Mouse (Mus musculus): ENCODE data around the gene Gm2016.
"Not testable (repeated sequence)": the region's sequence is repeated elsewhere in the genome, so short reads cannot be mapped to it uniquely, and the experiment has no call there.

Gene Gm2016

DNA sequence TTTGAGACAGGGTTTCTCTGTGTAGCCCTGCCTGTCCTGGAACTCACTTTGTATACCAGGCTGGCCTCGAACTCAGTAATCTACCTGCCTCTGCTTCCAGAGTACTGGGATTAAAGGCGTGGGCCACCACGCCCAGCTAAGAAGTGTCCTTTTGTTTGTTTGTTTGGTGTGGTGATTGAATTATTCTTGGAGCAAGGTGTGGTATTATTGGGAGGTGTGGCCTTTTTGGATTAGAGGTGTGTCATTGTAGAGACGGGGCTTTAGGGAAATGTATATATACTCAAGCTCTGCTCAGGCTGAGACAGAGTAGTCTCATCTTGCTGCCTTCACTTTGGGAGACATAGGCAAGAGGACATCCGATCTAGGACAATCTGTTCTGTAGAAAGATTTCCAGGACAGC lies at the start of gene Gm2016:
TSS of gene Gm2016 (plus strand) at position 301 of the 400 bp plus-strand sequence.
- not testable (repeated sequence) for DNase-seq (ENCODE audit: extremely low read depth, low read depth, low spot score)

DNA sequence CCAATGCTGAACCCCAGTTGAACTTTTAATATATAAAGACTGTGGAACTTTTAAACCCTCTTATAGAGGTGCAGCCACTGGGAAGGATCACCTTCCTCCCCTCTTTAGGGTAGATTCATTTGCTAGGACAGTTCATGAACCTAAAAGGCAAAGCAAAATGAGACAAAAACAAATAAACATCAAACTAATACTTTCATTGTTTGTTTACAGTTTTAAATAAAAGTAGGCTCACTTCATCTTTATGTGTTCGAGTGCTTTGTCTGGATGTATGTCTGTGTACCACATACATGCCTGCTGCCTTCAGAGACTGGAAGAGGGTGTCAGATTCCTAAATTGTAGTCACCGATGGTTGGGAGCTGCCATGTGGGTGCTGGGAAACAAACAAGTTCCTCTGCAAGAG lies 31.6 kb upstream of the Gm2016 start, which contains the start of gene Gm2001:
TSS of gene Gm2001 (minus strand) at position 101 of the 400 bp plus-strand sequence.
- DNase-seq (ENCODE audit: extremely low read depth, low read depth, low spot score), result not testable (repeated sequence)

GRCm38 (mm10) chr12:87850657-87851056 lies 23.2 kb upstream of the Gm2016 start:
- not testable (repeated sequence) for DNase-seq (ENCODE audit: extremely low read depth, low read depth, low spot score)

DNA sequence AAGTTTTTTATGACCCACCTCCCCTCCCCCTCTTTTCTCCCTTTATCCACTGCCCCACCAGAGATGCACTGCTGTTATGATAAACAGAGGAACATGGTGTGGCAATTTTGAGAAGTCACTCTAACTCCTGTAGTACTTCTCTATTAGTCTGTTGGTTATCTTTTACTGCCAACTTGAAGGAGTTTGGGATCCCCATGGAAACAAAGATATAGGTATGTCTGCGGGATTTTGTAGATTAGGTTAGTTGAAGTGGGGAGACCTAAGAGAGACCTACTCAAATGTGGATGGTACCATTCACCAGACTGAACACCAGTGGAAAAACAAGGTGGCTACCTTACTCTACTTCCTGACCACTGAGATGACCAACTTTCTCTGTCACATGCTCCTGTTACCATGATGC lies 17.8 kb upstream of the Gm2016 start:
- DNase-seq (ENCODE audit: extremely low read depth, low read depth, low spot score), result not testable (repeated sequence)

- not testable (repeated sequence) for DNase-seq (ENCODE audit: extremely low read depth, low read depth, low spot score)
These were observed 11.9 kb upstream of the Gm2016 start for GRCm38 (mm10) chr12:87861740-87862692.

- not testable (repeated sequence) for DNase-seq (ENCODE audit: extremely low read depth, low read depth, low spot score)
These were observed 10.2 kb upstream of the Gm2016 start for GRCm38 (mm10) chr12:87863638-87864037.

GRCm38 (mm10) chr12:87864048-87864447 lies 9.8 kb upstream of the Gm2016 start:
- DNase-seq (ENCODE audit: extremely low read depth, low read depth, low spot score), result not testable (repeated sequence)

GRCm38 (mm10) chr12:87895070-87895469 lies 21.2 kb downstream of the Gm2016 start, which contains the start of gene Gm2022:
Gm2022 (plus strand) TSS chr12:87895370.
- not testable (repeated sequence) for DNase-seq (ENCODE audit: extremely low read depth, low read depth, low spot score)

DNA sequence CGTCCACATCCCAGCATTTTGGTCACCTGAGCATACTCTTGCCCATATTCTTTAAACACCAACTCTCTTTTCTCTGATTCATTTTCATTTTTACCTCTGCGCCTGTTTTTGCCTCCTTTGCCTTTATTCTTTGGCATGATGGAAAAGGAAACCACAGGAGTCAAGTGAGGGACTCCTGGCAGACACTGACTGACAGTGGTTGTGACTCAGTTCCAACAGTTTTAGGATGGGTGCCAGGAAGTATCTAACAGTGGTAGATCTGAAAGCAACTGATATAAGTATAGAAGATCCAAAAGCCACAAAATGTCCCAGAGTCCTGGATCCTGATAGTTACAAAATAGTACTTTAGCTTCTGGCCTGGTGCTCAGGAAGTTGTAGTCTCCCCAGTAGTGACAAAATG lies 45.8 kb downstream of the Gm2016 start, which contains the start of gene Gm2035:
TSS of gene Gm2035 (minus strand) at position 137 of the 400 bp plus-strand sequence.
- not testable (repeated sequence) for DNase-seq (ENCODE audit: extremely low read depth, low read depth, low spot score)
